Mouse (Mus musculus) MEL (cell line): ENCODE measurements at regions not wholly inside any gene's neighbourhood (a gene's known extent, or its start where the extent isn't known, plus 50 kb on each side); places are given as distances from the start of the nearest gene placed in this dataset.

Source experiments
- DNase-seq: peaks from one replicate; pipeline ENCODE4 v3.0.0; 2011; ENCODE audit warnings: low read depth, low spot score
- H3K27ac ChIP-seq: 2 replicates; pipeline ENCODE4 v1.5.1; 2012; ENCODE audit warnings: low read depth, mild to moderate bottlenecking, control low read depth, low read length, moderate library complexity; ENCODE audit not compliant: control insufficient read depth
- H3K27me3 ChIP-seq, 2 experiments: fragments of 150-350 bp in 1 of 2; sonication (generic) in 1 of 2; 2 replicates each; pipeline ENCODE4 v1.6.1; 2012; ENCODE audit warnings: low read length in 2 of 2, mild to moderate bottlenecking in 2 of 2, improper control_type of control experiment in 1 of 2, moderate library complexity in 1 of 2; ENCODE audit not compliant: insufficient read depth in 2 of 2, control insufficient read depth in 1 of 2
- H3K36me3 ChIP-seq, 2 experiments: 2 replicates each; pipeline ENCODE4 v1.6.1; 2012 to 2014; ENCODE audit warnings: low read length in 2 of 2, improper control_type of control experiment in 1 of 2, inconsistent platforms in 1 of 2, mild to moderate bottlenecking in 1 of 2; ENCODE audit not compliant: insufficient read depth in 2 of 2, control insufficient read depth in 1 of 2
- H3K4me1 ChIP-seq, 2 experiments: fragments of 150-350 bp in 1 of 2; sonication (generic) in 1 of 2; 2 replicates each; pipeline ENCODE4 v1.6.1; 2012; ENCODE audit warnings: low read length in 2 of 2, improper control_type of control experiment in 1 of 2, mild to moderate bottlenecking in 1 of 2; ENCODE audit not compliant: insufficient read depth in 2 of 2, control insufficient read depth in 1 of 2
- H3K4me3 ChIP-seq, 2 experiments: fragments of 150-350 bp in 1 of 2; sonication (generic) in 1 of 2; 2 replicates each; pipeline ENCODE4 v1.5.1; 2012; ENCODE audit warnings: low read depth in 2 of 2, low read length in 2 of 2, mild to moderate bottlenecking in 2 of 2, moderate library complexity in 2 of 2, control low read depth in 1 of 2, improper control_type of control experiment in 1 of 2; ENCODE audit not compliant: control insufficient read depth in 1 of 2, insufficient read depth in 1 of 2
- H3K79me2 ChIP-seq: 2 replicates; pipeline ENCODE4 v1.6.1; 2012; ENCODE audit warnings: mild to moderate bottlenecking, low read length, moderate library complexity; ENCODE audit not compliant: control insufficient read depth, poor library complexity, insufficient read depth
- H3K9ac ChIP-seq: 2 replicates; pipeline ENCODE4 v1.6.1; 2012; ENCODE audit warnings: low read depth, mild to moderate bottlenecking, control low read depth, low read length, moderate library complexity; ENCODE audit not compliant: control insufficient read depth, poor library complexity, severe bottlenecking
- H3K9me3 ChIP-seq: fragments of 150-350 bp; sonication (generic); replicated peaks from 2 replicates; pipeline ENCODE4 v1.6.1; 2012; ENCODE audit warnings: mild to moderate bottlenecking, low read length, improper control_type of control experiment, moderate library complexity; ENCODE audit not compliant: insufficient read depth
- BHLHE40 ChIP-seq: IDR thresholded peaks from 2 replicates; pipeline ENCODE4 v1.6.1; 2012; ENCODE audit warnings: low read depth, mild to moderate bottlenecking, inconsistent platforms, low read length, improper control_type of control experiment, borderline replicate concordance
- CHD1 ChIP-seq: IDR thresholded peaks from 2 replicates; pipeline ENCODE4 v1.6.1; 2012; ENCODE audit warnings: low read depth, mild to moderate bottlenecking, inconsistent platforms, low read length, improper control_type of control experiment
- CHD2 ChIP-seq: IDR thresholded peaks from 2 replicates; pipeline ENCODE4 v1.6.1; 2011; ENCODE audit warnings: low read length, improper control_type of control experiment
- E2F4 ChIP-seq: IDR thresholded peaks from 2 replicates; pipeline ENCODE4 v1.6.1; 2011; ENCODE audit warnings: low read depth, low read length, improper control_type of control experiment, borderline replicate concordance
- ELF1 ChIP-seq: IDR thresholded peaks from 2 replicates; pipeline ENCODE4 v1.6.1; 2014; ENCODE audit warnings: low read depth, mild to moderate bottlenecking, inconsistent platforms, low read length, improper control_type of control experiment, moderate library complexity
- EP300 ChIP-seq, 2 experiments: IDR thresholded peaks; 2 replicates each; pipeline ENCODE4 v1.6.1; 2011; ENCODE audit warnings: improper control_type of control experiment in 2 of 2, low read length in 2 of 2, low read depth in 1 of 2, mild to moderate bottlenecking in 1 of 2
- ETS1 ChIP-seq: IDR thresholded peaks from 2 replicates; pipeline ENCODE4 v1.6.1; 2012; ENCODE audit warnings: low read depth, mild to moderate bottlenecking, inconsistent platforms, low read length, improper control_type of control experiment, moderate library complexity
- GABPA ChIP-seq: IDR thresholded peaks from 2 replicates; pipeline ENCODE4 v1.6.1; 2012; ENCODE audit warnings: low read depth, mild to moderate bottlenecking, inconsistent platforms, low read length, improper control_type of control experiment, moderate library complexity
- GATA1 ChIP-seq: IDR thresholded peaks from 2 replicates; pipeline ENCODE4 v1.6.1; 2011; ENCODE audit warnings: low read depth, low read length, improper control_type of control experiment
- HCFC1 ChIP-seq: IDR thresholded peaks from 2 replicates; pipeline ENCODE4 v1.6.1; 2012; ENCODE audit warnings: low read depth, mild to moderate bottlenecking, inconsistent platforms, low read length, improper control_type of control experiment, moderate library complexity
- JUND ChIP-seq: IDR thresholded peaks from 2 replicates; pipeline ENCODE4 v1.6.1; 2011; ENCODE audit warnings: low read depth, mild to moderate bottlenecking, improper control_type of control experiment, low read length
- KAT2A ChIP-seq: conservative IDR thresholded peaks from 2 replicates; pipeline ENCODE4 v1.6.1; 2012; ENCODE audit warnings: low read depth, low read length, improper control_type of control experiment, inconsistent platforms
- MAFK ChIP-seq: IDR thresholded peaks from 2 replicates; pipeline ENCODE4 v1.6.1; 2011; ENCODE audit warnings: low read depth, mild to moderate bottlenecking, low read length, improper control_type of control experiment, borderline replicate concordance
- MAX ChIP-seq: IDR thresholded peaks from 2 replicates; pipeline ENCODE4 v1.6.1; 2011; ENCODE audit warnings: low read length, improper control_type of control experiment
- MAZ ChIP-seq: IDR thresholded peaks from 2 replicates; pipeline ENCODE4 v1.6.1; 2012; ENCODE audit warnings: low read depth, mild to moderate bottlenecking, inconsistent platforms, low read length, improper control_type of control experiment
- MXI1 ChIP-seq: IDR thresholded peaks from 2 replicates; pipeline ENCODE4 v1.6.1; 2011; ENCODE audit warnings: mild to moderate bottlenecking, low read depth, low read length, improper control_type of control experiment
- MYB ChIP-seq: IDR thresholded peaks from 2 replicates; pipeline ENCODE4 v1.6.1; 2011; ENCODE audit warnings: mild to moderate bottlenecking, low read depth, low read length, improper control_type of control experiment
- MYC ChIP-seq: IDR thresholded peaks from 2 replicates; pipeline ENCODE4 v1.6.1; 2011; ENCODE audit warnings: low read depth, mild to moderate bottlenecking, low read length, improper control_type of control experiment, moderate library complexity
- NRF1 ChIP-seq: IDR thresholded peaks from 2 replicates; pipeline ENCODE4 v1.6.1; 2014; ENCODE audit warnings: low read depth, mild to moderate bottlenecking, inconsistent platforms, low read length, improper control_type of control experiment, moderate library complexity; ENCODE audit not compliant: poor library complexity, insufficient read depth, severe bottlenecking
- POLR2AphosphoS2 ChIP-seq: IDR thresholded peaks from 2 replicates; pipeline ENCODE4 v1.6.1; 2011; ENCODE audit warnings: low read length, improper control_type of control experiment
- RCOR1 ChIP-seq: IDR thresholded peaks from 2 replicates; pipeline ENCODE4 v1.6.1; 2012; ENCODE audit warnings: low read depth, mild to moderate bottlenecking, inconsistent platforms, low read length, improper control_type of control experiment
- SIN3A ChIP-seq: IDR thresholded peaks from 2 replicates; pipeline ENCODE4 v1.6.1; 2012; ENCODE audit warnings: low read length, improper control_type of control experiment, inconsistent platforms
- SMC3 ChIP-seq: IDR thresholded peaks from 2 replicates; pipeline ENCODE4 v1.6.1; 2011; ENCODE audit warnings: low read depth, low read length, improper control_type of control experiment
- TAL1 ChIP-seq: IDR thresholded peaks from 2 replicates; pipeline ENCODE4 v1.6.1; 2012; ENCODE audit warnings: mild to moderate bottlenecking, inconsistent platforms, low read length, moderate library complexity, mixed read lengths
- TCF12 ChIP-seq: IDR thresholded peaks from 2 replicates; pipeline ENCODE4 v1.6.1; 2014; ENCODE audit warnings: low read depth, mild to moderate bottlenecking, inconsistent platforms, low read length, improper control_type of control experiment, moderate library complexity
- USF2 ChIP-seq, 2 experiments: IDR thresholded peaks; 2 replicates each; pipeline ENCODE4 v1.6.1; 2011 to 2012; ENCODE audit warnings: improper control_type of control experiment in 2 of 2, low read length in 2 of 2, borderline replicate concordance in 1 of 2, inconsistent platforms in 1 of 2, low read depth in 1 of 2, mild to moderate bottlenecking in 1 of 2; ENCODE audit not compliant: insufficient read depth in 1 of 2

GRCm38 (mm10) chr6:67162814-67163213 lies 75.2 kb upstream of the Serbp1 start:
- H3K9ac ChIP-seq: no peak overlapping the region

DNA sequence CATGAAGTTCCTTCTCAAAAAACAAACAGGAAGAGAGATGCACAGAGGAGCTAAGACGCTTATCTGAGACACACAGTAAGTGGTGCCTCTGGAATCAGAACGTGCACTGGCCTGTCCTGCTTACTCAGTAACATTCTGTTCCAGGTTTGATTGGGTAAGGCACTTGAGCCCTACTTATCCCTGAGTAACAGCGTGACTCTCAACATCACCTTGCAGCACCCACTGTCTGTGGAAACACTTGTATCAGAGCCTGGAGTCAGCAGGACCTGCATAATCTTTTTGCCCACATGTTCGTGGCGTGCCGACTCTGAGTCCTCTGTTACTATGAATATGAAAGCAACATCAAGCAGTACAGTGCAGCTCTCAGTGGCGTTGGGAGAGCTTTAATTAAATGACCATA lies 76.4 kb upstream of the Serbp1 start:
- TF ChIP-seq TCF12: peak; percentile 79
- TF ChIP-seq BHLHE40: peak; percentile 86
- TF ChIP-seq POLR2AphosphoS2: no peak
- peak; percentile 70 for TF ChIP-seq MYC
- TF ChIP-seq GATA1: peak; percentile 94
- TF ChIP-seq EP300 (IDR thresholded peaks at IDR 0.05; ENCODE audit: low read depth in 1 of 2, low read length in 2 of 2): peak; percentile 83 to 87
- TF ChIP-seq USF2 (IDR thresholded peaks at IDR 0.05; ENCODE audit: borderline replicate concordance in 1 of 2, insufficient read depth in 1 of 2, low read depth in 1 of 2, low read length in 2 of 2): no peak
- peak; percentile 95 for TF ChIP-seq TAL1
- 0 out of 2 replicates have a peak, but pooled peaks have one; percentile 53 for TF ChIP-seq MXI1
- peak; percentile 80 for TF ChIP-seq RCOR1
- no peak for TF ChIP-seq KAT2A
- peak; percentile 40; the same call in 1 of the 2 replicates for TF ChIP-seq SIN3A
- no peak for TF ChIP-seq MAZ
- peak; percentile 49 for TF ChIP-seq MAX
- peak; percentile 59; the same call in 1 of the 2 replicates for TF ChIP-seq ETS1
- TF ChIP-seq, all 39 proteins: peak for 11
- H3K27ac ChIP-seq: no peak overlapping the region
- H3K9me3 ChIP-seq: no peaks in the 10 kb centered on the region
- peaks cover 14 to 30% of the 10 kb centered on the region in 2 experiments for H3K4me1 ChIP-seq
- peak overlapping the region; percentile 7 to 33; a peak in 2 of 4 replicates for H3K4me3 ChIP-seq
- no peaks in the 10 kb centered on the region for H3K79me2 ChIP-seq
- peak; percentile 84 for DNase-seq
- peaks cover 0 to 33% of the 10 kb centered on the region in 2 experiments; a peak in 2 of 4 replicates for H3K36me3 ChIP-seq
- no peak overlapping the region; the same call in 1 of the 2 replicates for H3K9ac ChIP-seq
- no peaks in the 10 kb centered on the region for H3K27me3 ChIP-seq

More at GRCm38 (mm10) chr6:67162814-67163213, 75.2 kb upstream of the Serbp1 start:
- Histone ChIP-seq H3K4me1 (peaks cover 14 to 32% of the 10 kb centered on the region in 2 experiments), H3K4me3 (no peak overlapping the region), H3K27ac (no peak overlapping the region), H3K79me2 (no peaks in the 10 kb centered on the region), H3K9me3 (no peaks in the 10 kb centered on the region), H3K36me3 (peaks cover 0 to 33% of the 10 kb centered on the region in 2 experiments; a peak in 2 of 4 replicates), H3K27me3 (no peaks in the 10 kb centered on the region)
- no peak for DNase-seq
- TF ChIP-seq ETS1: no peak
- TF ChIP-seq SMC3: no peak
- no peak for TF ChIP-seq MAFK
- no peak for TF ChIP-seq CHD1
- no peak for TF ChIP-seq MYB
- TF ChIP-seq JUND: no peak
- no peak for TF ChIP-seq CHD2
- no peak for TF ChIP-seq E2F4
- no peak for TF ChIP-seq HCFC1
- no peak for TF ChIP-seq NRF1
- no peak for TF ChIP-seq POLR2AphosphoS2
- TF ChIP-seq GATA1: no peak
- no peak for TF ChIP-seq ELF1
- TF ChIP-seq GABPA: no peak
